Mouse (Mus musculus): Measurements from ENCODE around the gene Klhl36.

DNA sequence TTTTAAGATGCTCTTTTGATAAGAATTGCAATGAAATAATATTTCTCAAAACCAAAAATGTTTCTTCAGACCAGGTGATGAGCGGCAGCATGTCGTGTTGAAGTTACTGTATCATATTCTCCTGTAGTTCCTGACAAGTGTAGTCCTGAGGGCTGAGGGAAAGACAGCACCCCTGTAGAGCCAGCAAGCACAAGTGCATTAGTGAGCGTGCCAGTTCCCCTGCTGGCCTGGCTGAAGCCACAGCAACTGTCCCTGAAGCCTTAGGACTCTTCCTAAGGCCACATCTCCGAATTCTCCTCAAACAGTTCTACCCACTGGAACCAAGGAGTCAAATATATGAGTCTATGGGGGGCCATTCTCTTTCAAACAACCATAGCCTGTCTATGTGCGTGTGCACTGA, 61.2 kb downstream of the Klhl36 start:
- no peak for TF ChIP-seq CTCF (IDR thresholded peaks at IDR 0.05; ENCODE audit: low read depth, low read length)
- TF ChIP-seq POLR2A (IDR thresholded peaks at IDR 0.05; ENCODE audit: extremely low read depth, insufficient read depth, low read length), result no peak

Measured in liver, adult 2 months (tissue).